19 mouse cellular contexts compared by ENCODE assay signal in genomic region chr3:68558744-68559143, GRCm38 (mm10).
"Had no signal": no experiment of that assay in that cellular context is flagged by ENCODE, and none has a peak within 500 bp of the region (broad histone marks: within the 10 kb centered on the region; RNA-seq: fewer than 3 reads in every experiment).

No protein-coding gene starts in this region.

- ATAC-seq: lung, postnatal 0 days had no signal

- H3K27me3 ChIP-seq: limb, embryonic 13.5 days; liver, embryonic 13.5 days; neural tube, embryonic 12.5 days; neural tube, embryonic 15.5 days had no signal

- H3K4me2 ChIP-seq: limb, embryonic 13.5 days; liver, embryonic 13.5 days; lung, embryonic 14.5 days; neural tube, embryonic 12.5 days; neural tube, embryonic 15.5 days had no signal

- H3K9ac ChIP-seq: limb, embryonic 13.5 days; liver, embryonic 13.5 days; lung, embryonic 14.5 days; neural tube, embryonic 12.5 days; neural tube, embryonic 15.5 days had no signal

- H3K9me3 ChIP-seq: limb, embryonic 10.5 days; limb, embryonic 13.5 days; liver, embryonic 13.5 days; midbrain, embryonic 10.5 days; neural tube, embryonic 12.5 days; neural tube, embryonic 15.5 days had no signal

- H3K36me3 ChIP-seq: limb, embryonic 10.5 days; limb, embryonic 13.5 days; liver, embryonic 13.5 days; midbrain, embryonic 10.5 days; neural tube, embryonic 12.5 days; neural tube, embryonic 15.5 days had no signal

- H3K4me1 ChIP-seq: liver, embryonic 13.5 days; midbrain, embryonic 10.5 days; neural tube, embryonic 12.5 days had no signal

- H3K27ac ChIP-seq: limb, embryonic 10.5 days; limb, embryonic 13.5 days; liver, embryonic 13.5 days; macrophage; midbrain, embryonic 10.5 days; neural tube, embryonic 12.5 days; neural tube, embryonic 15.5 days had no signal

- H3K4me3 ChIP-seq: limb, embryonic 10.5 days; limb, embryonic 13.5 days; liver, embryonic 13.5 days; midbrain, embryonic 10.5 days; neural tube, embryonic 12.5 days; neural tube, embryonic 15.5 days had no signal

- DNase-seq: kidney, adult 11 months; kidney, adult 9 months; kidney, postnatal 14 days; kidney, postnatal 4 days; liver; liver, embryonic 13.5 days; lung, embryonic 14.5 days; midbrain, embryonic 14.5 days; right cerebral cortex, adult 18-20 months; right cerebral cortex, postnatal 14 days; right cerebral cortex, postnatal 4 days; thymus, postnatal 25 days had no signal
